Mouse (Mus musculus): ENCODE measurements at regions not wholly inside any gene's neighbourhood (a gene's known extent, or its start where the extent isn't known, plus 50 kb on each side); places are given as distances from the start of the nearest gene placed in this dataset.

GRCm38 (mm10) chr2:110426881-110427280, 63.9 kb upstream of the Fibin start:
- no peak overlapping the region for H3K9ac ChIP-seq (ENCODE audit: low read depth, low read length)
- H3K27ac ChIP-seq (ENCODE audit: low read length), result no peak overlapping the region
- no peak overlapping the region for H3K4me3 ChIP-seq (ENCODE audit: low read length)
- no peaks in the 10 kb centered on the region for H3K27me3 ChIP-seq (replicated peaks; ENCODE audit: control insufficient read depth, insufficient read depth, low read length)
- 67% methylated on average over 4 of the region's 4 CpGs for WGBS
- H3K4me2 ChIP-seq (ENCODE audit: low read depth, low read length), result no peak overlapping the region
- no peaks in the 10 kb centered on the region for H3K9me3 ChIP-seq (ENCODE audit: control insufficient read depth, low read length)
- no peaks in the 10 kb centered on the region for H3K36me3 ChIP-seq (ENCODE audit: control insufficient read depth, insufficient read depth, low read length)
- ATAC-seq, result no peak
- H3K4me1 ChIP-seq (ENCODE audit: control insufficient read depth, insufficient read depth, low read length), result no peaks in the 10 kb centered on the region

GRCm38 (mm10) chr2:110452694-110453093, 89.7 kb upstream of the Fibin start:
- H3K9ac ChIP-seq (ENCODE audit: low read depth, low read length), result no peak overlapping the region
- peak; percentile 89 for ATAC-seq
- no peaks in the 10 kb centered on the region for H3K36me3 ChIP-seq (ENCODE audit: control insufficient read depth, insufficient read depth, low read length)
- 62% methylated on average over 3 of the region's 3 CpGs for WGBS
- H3K4me3 ChIP-seq (ENCODE audit: low read length), result no peak overlapping the region
- H3K9me3 ChIP-seq (ENCODE audit: control insufficient read depth, low read length), result no peaks in the 10 kb centered on the region
- H3K4me1 ChIP-seq (ENCODE audit: control insufficient read depth, insufficient read depth, low read length), result no peaks in the 10 kb centered on the region
- H3K27me3 ChIP-seq (replicated peaks; ENCODE audit: control insufficient read depth, insufficient read depth, low read length), result no peaks in the 10 kb centered on the region
- H3K4me2 ChIP-seq (ENCODE audit: low read depth, low read length), result no peak overlapping the region
- H3K27ac ChIP-seq (ENCODE audit: low read length), result no peak overlapping the region

GRCm38 (mm10) chr2:110472307-110472995, 109.5 kb upstream of the Fibin start:
- Histone ChIP-seq H3K4me2 (ENCODE audit: low read depth, low read length) (no peak overlapping the region), H3K4me3 (ENCODE audit: low read length) (no peak overlapping the region), H3K9me3 (ENCODE audit: control insufficient read depth, low read length) (no peaks in the 10 kb centered on the region), H3K9ac (ENCODE audit: low read depth, low read length) (no peak overlapping the region), H3K27me3 (replicated peaks; ENCODE audit: control insufficient read depth, insufficient read depth, low read length) (no peaks in the 10 kb centered on the region), H3K27ac (ENCODE audit: low read length) (no peak overlapping the region), H3K36me3 (ENCODE audit: control insufficient read depth, insufficient read depth, low read length) (no peaks in the 10 kb centered on the region), H3K4me1 (ENCODE audit: control insufficient read depth, insufficient read depth, low read length) (no peaks in the 10 kb centered on the region)
- ATAC-seq, result no peak
- WGBS, result 82% methylated on average over 3 of the region's 3 CpGs

- no peaks in the 10 kb centered on the region for H3K4me1 ChIP-seq (ENCODE audit: control insufficient read depth, insufficient read depth, low read length)
- 71% methylated on average over 5 of the region's 5 CpGs for WGBS
- no peaks in the 10 kb centered on the region for H3K27me3 ChIP-seq (replicated peaks; ENCODE audit: control insufficient read depth, insufficient read depth, low read length)
- no peaks in the 10 kb centered on the region for H3K9me3 ChIP-seq (ENCODE audit: control insufficient read depth, low read length)
- H3K4me3 ChIP-seq (ENCODE audit: low read length), result no peak overlapping the region
- no peak overlapping the region for H3K27ac ChIP-seq (ENCODE audit: low read length)
- ATAC-seq, result no peak
- H3K4me2 ChIP-seq (ENCODE audit: low read depth, low read length), result no peak overlapping the region
- H3K36me3 ChIP-seq (ENCODE audit: control insufficient read depth, insufficient read depth, low read length), result no peaks in the 10 kb centered on the region
- no peak overlapping the region for H3K9ac ChIP-seq (ENCODE audit: low read depth, low read length)
Observed at GRCm38 (mm10) chr2:110476591-110476990, 113.6 kb upstream of the Fibin start.

- no peaks in the 10 kb centered on the region for H3K36me3 ChIP-seq (ENCODE audit: control insufficient read depth, insufficient read depth, low read length)
- no peak overlapping the region for H3K27ac ChIP-seq (ENCODE audit: low read length)
- no peak overlapping the region for H3K4me2 ChIP-seq (ENCODE audit: low read depth, low read length)
- H3K27me3 ChIP-seq (replicated peaks; ENCODE audit: control insufficient read depth, insufficient read depth, low read length), result no peaks in the 10 kb centered on the region
- no peaks in the 10 kb centered on the region for H3K4me1 ChIP-seq (ENCODE audit: control insufficient read depth, insufficient read depth, low read length)
- H3K4me3 ChIP-seq (ENCODE audit: low read length), result no peak overlapping the region
- no peak overlapping the region for H3K9ac ChIP-seq (ENCODE audit: low read depth, low read length)
- ATAC-seq, result no peak
- WGBS, result 93% methylated on average over 2 of the region's 2 CpGs
- no peaks in the 10 kb centered on the region for H3K9me3 ChIP-seq (ENCODE audit: control insufficient read depth, low read length)
Observed at GRCm38 (mm10) chr2:110481327-110481726, 115.8 kb upstream of the Slc5a12 start.

- no peaks in the 10 kb centered on the region for H3K36me3 ChIP-seq (ENCODE audit: control insufficient read depth, insufficient read depth, low read length)
- H3K27me3 ChIP-seq (replicated peaks; ENCODE audit: control insufficient read depth, insufficient read depth, low read length), result no peaks in the 10 kb centered on the region
- H3K4me2 ChIP-seq (ENCODE audit: low read depth, low read length), result no peak overlapping the region
- H3K4me1 ChIP-seq (ENCODE audit: control insufficient read depth, insufficient read depth, low read length), result 0 out of 2 replicates have a peak, but pooled peaks cover 5% of the 10 kb centered on the region
- H3K9ac ChIP-seq (ENCODE audit: low read depth, low read length), result no peak overlapping the region
- no peak for ATAC-seq
- WGBS, result 68% methylated on average over 5 of the region's 5 CpGs
- H3K4me3 ChIP-seq (ENCODE audit: low read length), result no peak overlapping the region
- no peak overlapping the region for H3K27ac ChIP-seq (ENCODE audit: low read length)
- H3K9me3 ChIP-seq (ENCODE audit: control insufficient read depth, low read length), result no peaks in the 10 kb centered on the region
Observed at GRCm38 (mm10) chr2:110486201-110486600, 110.9 kb upstream of the Slc5a12 start.

- H3K27me3 ChIP-seq (replicated peaks; ENCODE audit: control insufficient read depth, insufficient read depth, low read length), result no peaks in the 10 kb centered on the region
- peak; percentile 50 for ATAC-seq
- WGBS, result 49% methylated on average over 4 of the region's 4 CpGs
- H3K4me2 ChIP-seq (ENCODE audit: low read depth, low read length), result no peak overlapping the region
- H3K4me1 ChIP-seq (ENCODE audit: control insufficient read depth, insufficient read depth, low read length), result 0 out of 2 replicates have a peak, but pooled peaks cover 5% of the 10 kb centered on the region
- H3K9ac ChIP-seq (ENCODE audit: low read depth, low read length), result no peak overlapping the region
- H3K27ac ChIP-seq (ENCODE audit: low read length), result no peak overlapping the region
- H3K4me3 ChIP-seq (ENCODE audit: low read length), result no peak overlapping the region
- no peaks in the 10 kb centered on the region for H3K36me3 ChIP-seq (ENCODE audit: control insufficient read depth, insufficient read depth, low read length)
- no peaks in the 10 kb centered on the region for H3K9me3 ChIP-seq (ENCODE audit: control insufficient read depth, low read length)
Observed at GRCm38 (mm10) chr2:110486724-110487123, 110.4 kb upstream of the Slc5a12 start.

- H3K27me3 ChIP-seq (replicated peaks; ENCODE audit: control insufficient read depth, insufficient read depth, low read length), result no peaks in the 10 kb centered on the region
- H3K9me3 ChIP-seq (ENCODE audit: control insufficient read depth, low read length), result no peaks in the 10 kb centered on the region
- H3K36me3 ChIP-seq (ENCODE audit: control insufficient read depth, insufficient read depth, low read length), result no peaks in the 10 kb centered on the region
- ATAC-seq, result no peak
- H3K4me3 ChIP-seq (ENCODE audit: low read length), result no peak overlapping the region
- WGBS, result 67% methylated on average over 7 of the region's 7 CpGs
- no peak overlapping the region for H3K27ac ChIP-seq (ENCODE audit: low read length)
- H3K4me2 ChIP-seq (ENCODE audit: low read depth, low read length), result no peak overlapping the region
- H3K4me1 ChIP-seq (ENCODE audit: control insufficient read depth, insufficient read depth, low read length), result 0 out of 2 replicates have a peak, but pooled peaks cover 5% of the 10 kb centered on the region
- H3K9ac ChIP-seq (ENCODE audit: low read depth, low read length), result no peak overlapping the region
Observed at GRCm38 (mm10) chr2:110487950-110488349, 109.1 kb upstream of the Slc5a12 start.

GRCm38 (mm10) chr2:110501786-110502185, 95.3 kb upstream of the Slc5a12 start:
- Histone ChIP-seq H3K4me2 (ENCODE audit: low read depth, low read length) (no peak overlapping the region), H3K27ac (ENCODE audit: low read length) (no peak overlapping the region), H3K9ac (ENCODE audit: low read depth, low read length) (no peak overlapping the region), H3K36me3 (ENCODE audit: control insufficient read depth, insufficient read depth, low read length) (no peaks in the 10 kb centered on the region), H3K9me3 (ENCODE audit: control insufficient read depth, low read length) (no peaks in the 10 kb centered on the region), H3K27me3 (replicated peaks; ENCODE audit: control insufficient read depth, insufficient read depth, low read length) (no peaks in the 10 kb centered on the region), H3K4me3 (ENCODE audit: low read length) (no peak overlapping the region), H3K4me1 (ENCODE audit: control insufficient read depth, insufficient read depth, low read length) (no peaks in the 10 kb centered on the region)
- peak; percentile 70 for ATAC-seq
- 44% methylated on average over 2 of the region's 2 CpGs for WGBS

All from intestine, embryonic 16.5 days (tissue).